Mouse (Mus musculus) CH12.LX (cell line): ENCODE measurements around the gene Stard10.

Source experiments
- CHD2 ChIP-seq: IDR thresholded peaks from 2 replicates; pipeline ENCODE4 v1.6.1; 2011; ENCODE audit warnings: low read length, improper control_type of control experiment
- CTCF ChIP-seq, 2 experiments: IDR thresholded peaks in 1 of 2; conservative IDR thresholded peaks in 1 of 2; 2 replicates each; pipeline ENCODE4 v1.5.1; 2011 to 2012; ENCODE audit warnings: low read depth in 2 of 2, low read length in 2 of 2, improper control_type of control experiment in 1 of 2, inconsistent platforms in 1 of 2, mild to moderate bottlenecking in 1 of 2, moderate library complexity in 1 of 2
- E2F4 ChIP-seq: IDR thresholded peaks from 2 replicates; pipeline ENCODE4 v1.6.1; 2011; ENCODE audit warnings: low read depth, low read length, improper control_type of control experiment; ENCODE audit not compliant: insufficient replicate concordance
- EP300 ChIP-seq: IDR thresholded peaks from 2 replicates; pipeline ENCODE4 v1.6.1; 2011; ENCODE audit warnings: low read length, improper control_type of control experiment
- ETS1 ChIP-seq: conservative IDR thresholded peaks from 2 replicates; pipeline ENCODE4 v1.6.1; 2012; ENCODE audit warnings: low read depth, mild to moderate bottlenecking, inconsistent platforms, low read length, improper control_type of control experiment, moderate library complexity
- GABPA ChIP-seq: IDR thresholded peaks from 2 replicates; pipeline ENCODE4 v1.6.1; 2012; ENCODE audit warnings: low read depth, low read length, improper control_type of control experiment, inconsistent platforms; ENCODE audit not compliant: insufficient replicate concordance
- MAZ ChIP-seq: IDR thresholded peaks from 2 replicates; pipeline ENCODE4 v1.6.1; 2012; ENCODE audit warnings: low read depth, mild to moderate bottlenecking, inconsistent platforms, low read length, improper control_type of control experiment, moderate library complexity
- POLR2A ChIP-seq: IDR thresholded peaks from 2 replicates; pipeline ENCODE4 v1.6.1; 2011; ENCODE audit warnings: low read depth, mild to moderate bottlenecking, improper control_type of control experiment, low read length
- RCOR1 ChIP-seq: conservative IDR thresholded peaks from 2 replicates; pipeline ENCODE4 v1.6.1; 2012; ENCODE audit warnings: low read depth, mild to moderate bottlenecking, inconsistent platforms, low read length, improper control_type of control experiment
- UBTF ChIP-seq: IDR thresholded peaks from 2 replicates; pipeline ENCODE4 v1.6.1; 2012; ENCODE audit warnings: low read depth, mild to moderate bottlenecking, inconsistent platforms, low read length, improper control_type of control experiment, moderate library complexity
- USF1 ChIP-seq: IDR thresholded peaks from 2 replicates; pipeline ENCODE4 v1.6.1; 2014; ENCODE audit warnings: low read depth, mild to moderate bottlenecking, inconsistent platforms, low read length, improper control_type of control experiment
- ZC3H11A ChIP-seq: IDR thresholded peaks from 2 replicates; pipeline ENCODE4 v1.6.1; 2012; ENCODE audit warnings: low read depth, mild to moderate bottlenecking, inconsistent platforms, low read length, improper control_type of control experiment
- ZNF384 ChIP-seq: IDR thresholded peaks from 2 replicates; pipeline ENCODE4 v1.6.1; 2012; ENCODE audit warnings: low read depth, low read length, improper control_type of control experiment, inconsistent platforms

- TF ChIP-seq EP300 (no peak), POLR2A (no peak), MAZ (no peak), E2F4 (no peak), ETS1 (no peak), RCOR1 (no peak), CTCF (conservative IDR thresholded peaks at IDR 0.05 in 1 of 2, IDR thresholded peaks at IDR 0.05 in 1 of 2; ENCODE audit: low read depth in 2 of 2, low read length in 2 of 2) (no peak), GABPA (no peak), ZC3H11A (no peak), USF1 (no peak), CHD2 (no peak), UBTF (no peak), ZNF384 (no peak)
Observed at GRCm38 (mm10) chr7:101384931-101385330, 68.0 kb downstream of the Stard10 start.
